Mouse (Mus musculus): Measurements from ENCODE around the gene Mycbpap.
A peak's percentile ranks its signal among the peaks of the same experiment; 100 is the strongest.

The Mycbpap gene

GRCm38 (mm10) chr11:94481963-94482362, 39.6 kb downstream of the Mycbpap start:
- DNase-seq (ENCODE audit: low read depth, low spot score) = no peak

- DNase-seq (ENCODE audit: low read depth, low spot score) = no peak
These were observed 41.2 kb downstream of the Mycbpap start for GRCm38 (mm10) chr11:94480382-94480781.

DNA sequence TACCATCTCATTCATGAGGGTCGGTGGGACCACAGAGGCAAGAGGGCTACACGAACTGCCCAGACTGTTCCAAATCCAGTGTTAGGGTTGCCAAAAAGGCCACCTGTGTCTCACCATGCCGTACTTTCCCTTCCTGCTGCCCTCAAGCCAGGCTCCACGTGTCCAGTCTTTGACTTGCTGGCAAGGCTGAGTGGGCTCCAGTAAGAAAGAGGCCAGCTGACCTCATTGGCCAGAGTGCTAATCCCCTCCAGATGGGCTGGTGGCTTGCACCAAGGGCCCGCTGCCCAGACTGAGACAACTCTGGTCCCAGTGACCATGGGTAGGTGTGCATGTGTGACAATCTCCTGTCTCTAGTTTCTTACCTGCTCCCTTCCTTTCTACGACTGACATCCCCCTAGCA, 43.9 kb downstream of the Mycbpap start:
- DNase-seq (ENCODE audit: low read depth, low spot score) = no peak

DNA sequence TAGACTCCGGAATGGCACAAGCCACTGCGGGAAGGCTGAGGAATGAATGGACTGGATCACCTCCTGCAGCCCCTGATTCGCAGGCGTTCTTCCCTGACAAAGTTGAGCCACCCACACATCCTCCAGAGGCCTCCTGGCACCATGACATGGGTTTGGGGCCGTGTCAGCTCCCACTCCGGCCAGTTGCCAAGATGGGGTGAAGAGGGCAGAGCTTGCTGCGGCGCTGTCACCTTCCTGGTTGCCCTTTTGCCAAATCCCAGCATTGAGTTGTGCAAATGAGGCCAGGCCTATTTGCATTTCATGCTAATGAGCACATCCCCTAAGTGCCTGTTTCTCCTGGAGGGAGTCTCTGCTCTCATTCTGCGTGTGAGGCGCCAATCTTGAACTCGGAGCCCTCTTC, 45.8 kb downstream of the Mycbpap start:
- DNase-seq (ENCODE audit: low read depth, low spot score) = no peak

GRCm38 (mm10) chr11:94474544-94474910, 47.0 kb downstream of the Mycbpap start:
- no peak for DNase-seq (ENCODE audit: low read depth, low spot score)

DNA sequence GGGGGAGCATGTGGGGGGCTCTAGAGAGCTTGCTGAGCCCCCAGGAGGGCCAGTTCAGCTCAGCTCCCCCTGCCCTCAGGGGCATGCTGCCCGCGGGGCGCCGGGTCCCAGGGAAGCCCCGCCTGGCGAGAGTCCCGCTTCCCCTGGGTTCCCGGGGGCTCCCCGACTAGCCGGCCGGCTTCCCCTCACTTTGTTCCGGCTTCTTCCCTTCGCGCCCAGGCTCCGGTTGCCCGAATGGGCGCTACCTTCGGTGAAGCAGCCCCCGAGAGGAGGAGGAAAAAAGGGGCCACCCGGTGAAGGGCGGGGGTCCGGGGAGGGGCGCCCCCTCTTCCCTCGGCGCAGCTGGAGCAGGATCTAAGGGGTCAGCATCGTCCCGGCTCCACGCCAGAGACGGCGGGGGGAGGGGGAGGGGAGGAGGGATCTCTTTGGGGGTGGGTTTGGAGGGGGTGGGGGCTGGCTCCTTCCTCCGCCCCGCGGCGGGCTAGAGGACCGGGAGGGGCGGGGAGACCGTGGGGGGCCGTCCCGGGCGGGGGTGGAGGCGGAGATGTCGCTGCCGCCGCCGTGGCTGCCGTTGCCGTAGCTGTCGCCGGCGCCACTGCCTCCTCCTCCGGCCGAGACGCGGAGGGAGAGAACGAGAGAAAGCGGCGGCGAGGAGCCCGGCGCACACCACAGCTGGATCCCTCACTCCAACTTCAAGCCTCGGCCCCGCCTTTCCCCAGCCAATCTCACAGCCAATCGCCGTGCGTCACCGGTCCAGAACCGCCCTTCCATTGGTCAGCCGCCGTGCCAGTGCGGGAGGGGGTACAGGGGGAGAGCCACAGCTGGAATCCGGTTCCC, 47.6 kb downstream of the Mycbpap start, which contains the start of gene Cacna1g:
Gene Cacna1g, minus strand, starts transcription at position 492 of the 837 bp plus-strand sequence.
- peak; percentile 90 for DNase-seq (ENCODE audit: low read depth, low spot score)

- DNase-seq (ENCODE audit: low read depth, low spot score) = no peak
These were observed 48.4 kb downstream of the Mycbpap start for GRCm38 (mm10) chr11:94472916-94473706.

GRCm38 (mm10) chr11:94472585-94472915, 49.0 kb downstream of the Mycbpap start:
- no peak for DNase-seq (ENCODE audit: low read depth, low spot score)

GRCm38 (mm10) chr11:94471740-94472584, 49.6 kb downstream of the Mycbpap start:
- peak; percentile 33 for DNase-seq (ENCODE audit: low read depth, low spot score)

DNA sequence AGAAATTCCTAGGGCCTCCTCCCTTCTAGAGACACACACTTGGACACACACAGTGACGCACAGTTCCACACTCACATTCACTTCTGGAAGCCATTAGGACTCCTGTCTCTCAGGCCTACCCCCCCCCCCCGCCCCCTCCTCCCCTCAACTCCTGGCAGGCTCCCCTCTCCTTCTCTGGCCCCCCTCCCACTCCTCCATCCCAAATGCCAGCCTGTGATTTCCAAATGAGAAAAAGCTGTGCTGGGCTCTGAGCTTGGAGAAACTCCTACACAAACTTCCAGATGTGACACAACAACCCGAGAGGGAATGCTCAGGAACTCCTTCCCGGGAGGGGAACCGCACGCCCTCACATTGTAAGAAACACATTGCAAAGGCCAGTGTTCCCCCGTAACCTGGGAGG, 51.2 kb downstream of the Mycbpap start:
- DNase-seq (ENCODE audit: low read depth, low spot score) = peak; percentile 56

DNA sequence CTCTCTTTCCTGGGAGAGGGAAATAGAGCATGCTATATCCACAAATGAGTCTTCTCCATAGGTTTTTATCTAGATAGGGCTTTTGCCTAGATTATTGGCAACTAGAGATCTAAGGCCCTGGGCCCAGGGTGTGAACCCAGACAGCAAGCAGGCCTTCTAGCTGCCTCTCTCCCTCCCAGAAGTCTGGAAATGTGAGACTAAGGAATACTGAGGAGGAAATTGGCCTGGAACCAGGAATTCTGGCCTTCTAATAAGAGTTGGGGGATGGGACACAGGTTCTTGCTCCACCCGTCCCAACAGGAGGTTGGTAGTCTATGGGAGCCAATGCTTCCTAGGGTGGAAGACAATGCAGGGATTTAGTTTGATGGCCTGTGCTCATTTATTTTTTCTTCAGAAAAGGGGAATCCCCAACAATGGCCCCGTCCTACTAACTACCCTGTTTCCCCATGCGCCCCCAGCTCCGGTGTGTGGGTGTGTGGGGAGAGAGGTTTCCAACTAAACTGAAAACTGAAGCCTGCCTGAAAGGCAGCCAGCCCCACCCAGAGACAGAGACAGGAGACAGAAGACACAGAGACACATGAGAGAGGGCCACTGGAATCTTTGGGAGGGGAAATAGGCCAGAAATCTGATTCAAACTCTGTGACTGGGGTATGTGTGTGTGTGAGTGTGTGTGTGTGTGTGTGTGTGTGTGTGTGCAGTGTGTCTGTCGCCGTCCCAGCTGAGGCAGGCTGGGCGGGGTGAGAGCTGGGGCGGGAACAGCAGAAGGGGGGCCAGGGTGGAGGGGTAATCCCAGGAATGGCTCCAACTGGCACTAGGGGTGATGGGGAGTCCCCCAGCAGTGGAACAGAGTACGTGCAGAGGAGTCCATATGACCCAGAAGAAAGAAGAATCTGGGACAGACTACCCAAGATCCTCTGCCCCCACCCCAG, 52.1 kb downstream of the Mycbpap start:
- DNase-seq (ENCODE audit: low read depth, low spot score) = peak; percentile 59

DNA sequence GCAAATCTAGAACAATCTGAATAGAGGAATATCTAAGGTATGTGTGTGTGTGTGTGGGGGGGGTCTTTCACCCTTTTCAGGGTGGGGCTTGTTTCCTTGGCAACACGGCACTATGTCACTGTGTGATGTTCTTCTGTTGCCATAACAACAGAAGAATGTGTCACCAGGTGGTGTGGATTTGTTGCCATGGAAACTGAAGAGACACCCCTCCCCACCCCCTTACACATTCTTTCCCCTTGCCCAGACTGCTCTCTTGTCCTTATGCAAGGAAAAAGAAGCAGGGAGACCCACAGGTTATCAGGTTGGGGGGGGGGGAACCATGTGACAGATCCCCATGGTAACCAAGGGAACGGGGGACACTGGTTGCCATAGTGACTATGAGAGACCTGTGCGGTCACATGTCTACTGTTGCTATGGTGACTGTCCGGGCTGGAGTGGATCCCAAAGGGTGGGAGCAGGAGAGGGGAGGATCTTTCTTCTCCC, 52.9 kb downstream of the Mycbpap start:
- DNase-seq (ENCODE audit: low read depth, low spot score) = no peak

DNA sequence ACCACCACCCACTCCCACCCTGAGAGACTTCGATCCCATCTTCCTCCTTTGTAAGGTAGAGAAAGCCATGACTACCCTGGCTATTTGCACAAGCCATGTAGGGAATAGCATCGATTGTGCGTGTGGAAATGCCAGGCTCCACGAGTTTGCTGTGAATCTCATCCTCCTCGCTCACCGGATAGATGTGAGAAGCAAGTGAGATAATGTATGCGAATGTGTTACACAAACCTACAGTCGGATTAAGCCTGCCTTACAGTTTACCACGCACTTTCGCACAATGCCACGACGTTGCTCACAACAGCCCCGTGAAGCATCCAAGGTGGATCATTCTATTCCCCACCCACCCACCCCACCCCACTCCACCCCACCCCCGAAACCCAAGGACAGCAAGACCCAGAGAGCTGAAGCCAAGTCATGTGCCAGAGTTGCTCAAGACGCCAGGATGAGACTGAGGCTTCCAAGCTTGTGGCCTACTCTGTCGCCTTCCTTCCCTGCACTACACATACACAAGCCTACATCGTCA, 55.1 kb downstream of the Mycbpap start:
- DNase-seq (ENCODE audit: low read depth, low spot score) = no peak

- DNase-seq (ENCODE audit: low read depth, low spot score) = no peak
These were observed 57.4 kb downstream of the Mycbpap start for GRCm38 (mm10) chr11:94464170-94464569.

DNA sequence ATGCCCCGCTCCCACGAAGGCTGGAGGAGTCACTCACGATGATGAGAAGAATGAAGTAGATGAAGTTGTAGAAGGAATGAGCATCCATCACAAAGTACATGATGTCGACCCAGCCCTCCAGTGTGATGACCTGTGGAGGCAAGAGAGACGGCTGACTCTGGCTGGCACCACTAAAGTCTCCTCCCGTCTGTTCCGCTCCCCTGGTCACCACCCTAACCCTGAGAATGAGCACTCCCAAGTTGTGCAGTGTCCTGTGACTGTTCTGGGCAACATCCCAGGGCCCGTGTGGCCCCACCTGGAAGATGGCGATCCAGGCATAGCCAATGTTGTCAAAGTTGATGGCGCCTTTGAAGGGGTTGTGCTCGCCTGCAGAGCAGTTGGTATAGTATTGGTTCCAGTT, 59.7 kb downstream of the Mycbpap start:
- DNase-seq (ENCODE audit: low read depth, low spot score) = no peak

DNA sequence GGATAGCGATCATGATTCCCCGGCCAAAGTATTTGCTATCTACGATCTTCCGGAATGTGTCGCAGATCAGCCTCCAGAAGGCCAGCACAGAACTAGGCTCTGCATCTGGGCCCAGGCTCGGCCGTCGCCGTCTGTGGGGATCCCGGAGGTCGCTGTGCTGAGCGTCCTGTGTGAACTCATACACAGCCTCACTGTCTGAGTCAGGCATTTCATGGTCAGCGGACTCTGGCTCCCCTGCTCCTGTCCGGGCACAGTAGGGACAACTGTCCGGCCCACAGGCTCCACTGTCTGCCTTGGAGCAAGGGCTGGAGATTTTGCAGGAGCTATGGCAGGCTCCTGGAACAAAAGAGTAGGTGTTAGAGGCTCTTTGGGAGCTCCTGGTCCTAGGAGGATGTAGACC, 64.5 kb downstream of the Mycbpap start:
- no peak for DNase-seq (ENCODE audit: low read depth, low spot score)

DNA sequence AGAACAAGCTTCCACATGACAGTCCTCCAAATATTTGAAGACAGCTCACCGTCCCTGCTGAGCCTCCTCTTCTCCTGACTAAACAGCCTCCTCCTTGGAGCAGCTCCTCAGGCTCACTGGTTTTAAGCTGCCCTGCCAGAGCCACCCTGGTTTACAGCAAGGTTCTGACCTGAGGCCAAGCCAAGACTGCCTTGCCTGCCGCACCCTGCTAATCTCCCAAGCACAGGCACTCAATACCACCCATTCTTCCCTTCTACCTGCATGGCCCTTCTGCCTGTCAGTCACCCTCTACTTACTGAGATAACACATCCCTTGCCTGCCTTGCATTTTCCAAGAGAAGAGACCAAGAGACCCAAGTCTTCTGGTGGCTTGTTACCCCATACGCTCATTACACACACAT, 65.2 kb downstream of the Mycbpap start:
- no peak for DNase-seq (ENCODE audit: low read depth, low spot score)

- DNase-seq (ENCODE audit: low read depth, low spot score) = no peak
These were observed 66.3 kb downstream of the Mycbpap start for GRCm38 (mm10) chr11:94455161-94455820.

GRCm38 (mm10) chr11:94454756-94455155, 66.8 kb downstream of the Mycbpap start:
- DNase-seq (ENCODE audit: low read depth, low spot score) = no peak

All from 3T3-L1 (cell line).